Mouse (Mus musculus) stomach, postnatal 0 days (tissue): ENCODE measurements at regions not wholly inside any gene's neighbourhood (a gene's known extent, or its start where the extent isn't known, plus 50 kb on each side); places are given as distances from the start of the nearest gene placed in this dataset.

Experiments used
- CTCF ChIP-seq: IDR thresholded peaks from 2 replicates; pipeline ENCODE4 v1.5.1; 2016; ENCODE audit warnings: antibody characterized with exemption, low read depth, mild to moderate bottlenecking, moderate library complexity
- EP300 ChIP-seq: optimal IDR thresholded peaks from 2 replicates; pipeline ENCODE3; 2016; ENCODE audit warnings: antibody characterized with exemption

DNA sequence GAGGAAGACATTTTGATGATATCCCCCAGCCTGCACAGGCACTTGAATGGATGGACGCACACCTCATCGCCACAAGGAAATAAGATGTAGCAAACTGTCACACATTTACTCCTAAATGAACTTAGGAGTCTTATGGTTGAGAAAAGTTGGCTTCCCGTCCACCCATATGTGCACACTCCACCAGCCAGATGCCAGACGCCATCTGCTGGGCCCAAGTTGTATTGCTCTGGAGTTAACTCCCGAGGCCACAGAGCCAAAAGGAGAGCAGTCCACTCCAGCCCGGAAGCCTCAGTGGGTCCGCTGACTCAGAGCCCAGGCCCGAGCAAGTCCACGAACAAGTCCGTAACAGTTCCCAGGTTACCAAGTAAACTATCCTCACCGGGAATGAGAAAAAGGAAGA lies 197.1 kb downstream of the Msrb3 start:
- TF ChIP-seq EP300, result no peak
- peak; percentile 96 for TF ChIP-seq CTCF
